Mouse (Mus musculus): ENCODE measurements at regions not wholly inside any gene's neighbourhood (a gene's known extent, or its start where the extent isn't known, plus 50 kb on each side); places are given as distances from the start of the nearest gene placed in this dataset.
A peak's percentile ranks its signal among the peaks of the same experiment; 100 is the strongest.

GRCm38 (mm10) chr11:37772481-37773089 is 536.8 kb upstream of the Tenm2 start:
- H3K27ac ChIP-seq (ENCODE audit: low read length): no peak overlapping the region
- peak; percentile 11; the same call in 1 of the 2 replicates for ATAC-seq
- H3K4me2 ChIP-seq (ENCODE audit: low read length): no peak overlapping the region
- H3K4me3 ChIP-seq (ENCODE audit: low read depth, low read length): no peak overlapping the region
- no peaks in the 10 kb centered on the region for H3K4me1 ChIP-seq (ENCODE audit: control insufficient read depth, insufficient read depth, low read length)
- H3K9ac ChIP-seq (ENCODE audit: low read depth, low read length): no peak overlapping the region
- no peaks in the 10 kb centered on the region for H3K9me3 ChIP-seq (replicated peaks; ENCODE audit: control insufficient read depth, low read length, poor library complexity, severe bottlenecking)
- 23% methylated on average over 2 of the region's 2 CpGs for WGBS
- H3K27me3 ChIP-seq (ENCODE audit: control insufficient read depth, insufficient read depth, low read depth, low read length): no peaks in the 10 kb centered on the region
- H3K36me3 ChIP-seq (ENCODE audit: control insufficient read depth, insufficient read depth, low read length): no peaks in the 10 kb centered on the region

- no peak overlapping the region for H3K9ac ChIP-seq (ENCODE audit: low read depth, low read length)
- H3K4me1 ChIP-seq (ENCODE audit: control insufficient read depth, insufficient read depth, low read length): no peaks in the 10 kb centered on the region
- no peak for ATAC-seq
- no peak overlapping the region for H3K27ac ChIP-seq (ENCODE audit: low read length)
- H3K27me3 ChIP-seq (ENCODE audit: control insufficient read depth, insufficient read depth, low read depth, low read length): no peaks in the 10 kb centered on the region
- H3K4me2 ChIP-seq (ENCODE audit: low read length): no peak overlapping the region
- no peak overlapping the region for H3K4me3 ChIP-seq (ENCODE audit: low read depth, low read length)
- H3K9me3 ChIP-seq (replicated peaks; ENCODE audit: control insufficient read depth, low read length, poor library complexity, severe bottlenecking): no peaks in the 10 kb centered on the region
- H3K36me3 ChIP-seq (ENCODE audit: control insufficient read depth, insufficient read depth, low read length): no peaks in the 10 kb centered on the region
- 19% methylated on average over 3 of the region's 3 CpGs for WGBS
These were observed 535.1 kb upstream of the Tenm2 start for GRCm38 (mm10) chr11:37770881-37771280.

GRCm38 (mm10) chr11:37768121-37768520 is 532.4 kb upstream of the Tenm2 start:
- no peaks in the 10 kb centered on the region for H3K36me3 ChIP-seq (ENCODE audit: control insufficient read depth, insufficient read depth, low read length)
- H3K27ac ChIP-seq (ENCODE audit: low read length): no peak overlapping the region
- WGBS: 51% methylated on average over 3 of the region's 3 CpGs

GRCm38 (mm10) chr11:37735992-37736391 is 500.2 kb upstream of the Tenm2 start:
- no peaks in the 10 kb centered on the region for H3K4me1 ChIP-seq (ENCODE audit: control insufficient read depth, insufficient read depth, low read length)
- H3K27ac ChIP-seq (ENCODE audit: low read length): no peak overlapping the region
- no peaks in the 10 kb centered on the region for H3K9me3 ChIP-seq (replicated peaks; ENCODE audit: control insufficient read depth, low read length, poor library complexity, severe bottlenecking)
- H3K4me2 ChIP-seq (ENCODE audit: low read length): no peak overlapping the region
- ATAC-seq: no peak
- H3K27me3 ChIP-seq (ENCODE audit: control insufficient read depth, insufficient read depth, low read depth, low read length): no peaks in the 10 kb centered on the region
- H3K9ac ChIP-seq (ENCODE audit: low read depth, low read length): no peak overlapping the region
- H3K36me3 ChIP-seq (ENCODE audit: control insufficient read depth, insufficient read depth, low read length): no peaks in the 10 kb centered on the region
- no peak overlapping the region for H3K4me3 ChIP-seq (ENCODE audit: low read depth, low read length)

More at GRCm38 (mm10) chr11:37768121-37768520, 532.4 kb upstream of the Tenm2 start:
- Histone ChIP-seq H3K4me2 (ENCODE audit: low read length) (no peak overlapping the region), H3K27me3 (ENCODE audit: control insufficient read depth, insufficient read depth, low read depth, low read length) (no peaks in the 10 kb centered on the region), H3K4me1 (ENCODE audit: control insufficient read depth, insufficient read depth, low read length) (no peaks in the 10 kb centered on the region), H3K9me3 (replicated peaks; ENCODE audit: control insufficient read depth, low read length, poor library complexity, severe bottlenecking) (no peaks in the 10 kb centered on the region), H3K9ac (ENCODE audit: low read depth, low read length) (no peak overlapping the region), H3K4me3 (ENCODE audit: low read depth, low read length) (no peak overlapping the region)
- ATAC-seq: no peak

GRCm38 (mm10) chr11:37735501-37735900 is 499.7 kb upstream of the Tenm2 start:
- Histone ChIP-seq H3K27me3 (ENCODE audit: control insufficient read depth, insufficient read depth, low read depth, low read length) (no peaks in the 10 kb centered on the region), H3K36me3 (ENCODE audit: control insufficient read depth, insufficient read depth, low read length) (no peaks in the 10 kb centered on the region), H3K9ac (ENCODE audit: low read depth, low read length) (no peak overlapping the region), H3K27ac (ENCODE audit: low read length) (no peak overlapping the region), H3K4me2 (ENCODE audit: low read length) (no peak overlapping the region), H3K4me1 (ENCODE audit: control insufficient read depth, insufficient read depth, low read length) (no peaks in the 10 kb centered on the region), H3K4me3 (ENCODE audit: low read depth, low read length) (no peak overlapping the region), H3K9me3 (replicated peaks; ENCODE audit: control insufficient read depth, low read length, poor library complexity, severe bottlenecking) (no peaks in the 10 kb centered on the region)
- 79% methylated on average over 2 of the region's 2 CpGs for WGBS
- ATAC-seq: no peak

GRCm38 (mm10) chr11:37696981-37697380 is 461.2 kb upstream of the Tenm2 start:
- ATAC-seq: no peak
- no peak overlapping the region for H3K27ac ChIP-seq (ENCODE audit: low read length)
- no peaks in the 10 kb centered on the region for H3K4me1 ChIP-seq (ENCODE audit: control insufficient read depth, insufficient read depth, low read length)
- no peaks in the 10 kb centered on the region for H3K9me3 ChIP-seq (replicated peaks; ENCODE audit: control insufficient read depth, low read length, poor library complexity, severe bottlenecking)
- H3K4me3 ChIP-seq (ENCODE audit: low read depth, low read length): no peak overlapping the region
- H3K4me2 ChIP-seq (ENCODE audit: low read length): no peak overlapping the region
- no peak overlapping the region for H3K9ac ChIP-seq (ENCODE audit: low read depth, low read length)
- no peaks in the 10 kb centered on the region for H3K36me3 ChIP-seq (ENCODE audit: control insufficient read depth, insufficient read depth, low read length)
- H3K27me3 ChIP-seq (ENCODE audit: control insufficient read depth, insufficient read depth, low read depth, low read length): no peaks in the 10 kb centered on the region
- 67% methylated on average over 2 of the region's 2 CpGs for WGBS

- Histone ChIP-seq H3K9ac (ENCODE audit: low read depth, low read length) (no peak overlapping the region), H3K9me3 (replicated peaks; ENCODE audit: control insufficient read depth, low read length, poor library complexity, severe bottlenecking) (no peaks in the 10 kb centered on the region), H3K4me2 (ENCODE audit: low read length) (no peak overlapping the region), H3K27me3 (ENCODE audit: control insufficient read depth, insufficient read depth, low read depth, low read length) (no peaks in the 10 kb centered on the region), H3K27ac (ENCODE audit: low read length) (no peak overlapping the region), H3K36me3 (ENCODE audit: control insufficient read depth, insufficient read depth, low read length) (no peaks in the 10 kb centered on the region), H3K4me1 (ENCODE audit: control insufficient read depth, insufficient read depth, low read length) (no peaks in the 10 kb centered on the region), H3K4me3 (ENCODE audit: low read depth, low read length) (no peak overlapping the region)
- 24% methylated on average over 1 of the region's 1 CpGs for WGBS
- no peak for ATAC-seq
These were observed 442.9 kb upstream of the Tenm2 start for GRCm38 (mm10) chr11:37678484-37679193.

- Histone ChIP-seq H3K4me1 (ENCODE audit: control insufficient read depth, insufficient read depth, low read length) (no peaks in the 10 kb centered on the region), H3K4me3 (ENCODE audit: low read depth, low read length) (no peak overlapping the region), H3K36me3 (ENCODE audit: control insufficient read depth, insufficient read depth, low read length) (no peaks in the 10 kb centered on the region), H3K9me3 (replicated peaks; ENCODE audit: control insufficient read depth, low read length, poor library complexity, severe bottlenecking) (no peaks in the 10 kb centered on the region), H3K9ac (ENCODE audit: low read depth, low read length) (no peak overlapping the region), H3K27me3 (ENCODE audit: control insufficient read depth, insufficient read depth, low read depth, low read length) (no peaks in the 10 kb centered on the region), H3K4me2 (ENCODE audit: low read length) (no peak overlapping the region), H3K27ac (ENCODE audit: low read length) (no peak overlapping the region)
- ATAC-seq: no peak
- 34% methylated on average over 3 of the region's 3 CpGs for WGBS
These were observed 435.6 kb upstream of the Tenm2 start for GRCm38 (mm10) chr11:37671320-37671719.

- no peaks in the 10 kb centered on the region for H3K9me3 ChIP-seq (replicated peaks; ENCODE audit: control insufficient read depth, low read length, poor library complexity, severe bottlenecking)
- no peak overlapping the region for H3K4me3 ChIP-seq (ENCODE audit: low read depth, low read length)
- H3K4me1 ChIP-seq (ENCODE audit: control insufficient read depth, insufficient read depth, low read length): no peaks in the 10 kb centered on the region
- no peak overlapping the region for H3K27ac ChIP-seq (ENCODE audit: low read length)
- no peaks in the 10 kb centered on the region for H3K36me3 ChIP-seq (ENCODE audit: control insufficient read depth, insufficient read depth, low read length)
- H3K27me3 ChIP-seq (ENCODE audit: control insufficient read depth, insufficient read depth, low read depth, low read length): no peaks in the 10 kb centered on the region
- H3K9ac ChIP-seq (ENCODE audit: low read depth, low read length): no peak overlapping the region
- no peak for ATAC-seq
- no peak overlapping the region for H3K4me2 ChIP-seq (ENCODE audit: low read length)
- 82% methylated on average over 1 of the region's 1 CpGs for WGBS
These were observed 431.2 kb upstream of the Tenm2 start for GRCm38 (mm10) chr11:37666925-37667324.

All from midbrain, embryonic 16.5 days (tissue).